Mouse (Mus musculus) urinary bladder, postnatal 36 days (tissue): ENCODE measurements at regions not wholly inside any gene's neighbourhood (a gene's known extent, or its start where the extent isn't known, plus 50 kb on each side); places are given as distances from the start of the nearest gene placed in this dataset.
A peak's percentile ranks its signal among the peaks of the same experiment; 100 is the strongest.

ENCODE experiments used
- DNase-seq, 2 experiments: peaks; one replicate each; pipeline ENCODE4 v3.0.0; 2022; ENCODE audit warnings: low spot score in 2 of 2, mixed read lengths in 1 of 2

GRCm38 (mm10) chr6:39283761-39284415, 77.3 kb upstream of the Kdm7a start:
- DNase-seq, result no peak

GRCm38 (mm10) chr6:39278317-39278716, 71.7 kb upstream of the Kdm7a start:
- DNase-seq, result peak in 1 of 2 experiments; percentile 46

GRCm38 (mm10) chr6:39274774-39275502, 68.3 kb upstream of the Kdm7a start:
- DNase-seq, result peak in 1 of 2 experiments; percentile 46

- DNase-seq, result no peak
These were observed 66.8 kb upstream of the Kdm7a start for GRCm38 (mm10) chr6:39273427-39273826.

- no peak for DNase-seq
These were observed 63.9 kb upstream of the Kdm7a start for GRCm38 (mm10) chr6:39270457-39270856.

GRCm38 (mm10) chr6:39269706-39270105, 63.1 kb upstream of the Kdm7a start:
- DNase-seq, result no peak

- DNase-seq, result no peak
These were observed 62.2 kb upstream of the Kdm7a start for GRCm38 (mm10) chr6:39268647-39269428.

GRCm38 (mm10) chr6:39264722-39265121, 58.1 kb upstream of the Kdm7a start:
- peak in 1 of 2 experiments; percentile 27 for DNase-seq

- peak in 1 of 2 experiments; percentile 49 for DNase-seq
These were observed 57.0 kb upstream of the Kdm7a start for GRCm38 (mm10) chr6:39263615-39264014.

GRCm38 (mm10) chr6:39261951-39262350, 55.4 kb upstream of the Kdm7a start:
- DNase-seq, result peak in 1 of 2 experiments; percentile 46

- DNase-seq, result no peak
These were observed 53.9 kb upstream of the Kdm7a start for GRCm38 (mm10) chr6:39260480-39260879.

GRCm38 (mm10) chr6:39259129-39259528, 52.5 kb upstream of the Kdm7a start:
- no peak for DNase-seq

GRCm38 (mm10) chr6:39258656-39259055, 52.1 kb upstream of the Kdm7a start:
- no peak for DNase-seq

- DNase-seq, result no peak
These were observed 51.2 kb upstream of the Kdm7a start for GRCm38 (mm10) chr6:39257667-39258395.

GRCm38 (mm10) chr6:39257111-39257571, 50.6 kb upstream of the Kdm7a start:
- peak in 1 of 2 experiments; percentile 32 for DNase-seq

GRCm38 (mm10) chr6:39256304-39257103, 49.9 kb upstream of the Kdm7a start:
- DNase-seq, result peak; percentile 32 to 49
